Mouse (Mus musculus) limb, embryonic 12.5 days (tissue): ENCODE results near the gene Bicc1. TPM values are rescaled to one million over a fixed set of nuclear protein-coding genes. Genes with fewer than 3 reads are reported as not detected.

Source experiments
- ATAC-seq: fragments of 200-750 bp; cut with Nextera tagmentation; 2 replicates; pipeline ENCODE4 v1.8.0; 2017; ENCODE audit warnings: low read depth, moderate TSS enrichment; ENCODE audit not compliant: insufficient number of reproducible peaks, insufficient read depth, low FRiP score, low TSS enrichment
- H3K27ac ChIP-seq: fragments of 300-500 bp; sonication (generic); 2 replicates; pipeline ENCODE4 v1.5.1; 2016; ENCODE audit warnings: mild to moderate bottlenecking, moderate library complexity
- H3K27me3 ChIP-seq: fragments of 300-500 bp; sonication (generic); 2 replicates; pipeline ENCODE4 v1.6.1; 2016; ENCODE audit warnings: mild to moderate bottlenecking, moderate library complexity
- H3K36me3 ChIP-seq: fragments of 300-500 bp; sonication (generic); 2 replicates; pipeline ENCODE4 v1.6.1; 2016; ENCODE audit warnings: mild to moderate bottlenecking, moderate library complexity
- H3K4me1 ChIP-seq: fragments of 300-500 bp; sonication (generic); replicated peaks from 2 replicates; pipeline ENCODE4 v1.6.1; 2016
- H3K4me2 ChIP-seq: fragments of 300-500 bp; sonication (generic); 2 replicates; pipeline ENCODE4 v1.6.1; 2016; ENCODE audit warnings: mild to moderate bottlenecking, moderate library complexity
- H3K4me3 ChIP-seq: fragments of 300-500 bp; sonication (generic); replicated peaks from 2 replicates; pipeline ENCODE4 v1.5.1; 2016; ENCODE audit warnings: mild to moderate bottlenecking
- H3K9ac ChIP-seq: fragments of 300-500 bp; sonication (generic); replicated peaks from 2 replicates; pipeline ENCODE4 v1.6.1; 2016; ENCODE audit warnings: mild to moderate bottlenecking, moderate library complexity
- H3K9me3 ChIP-seq: fragments of 300-500 bp; sonication (generic); 2 replicates; pipeline ENCODE4 v1.6.1; 2016; ENCODE audit warnings: mild to moderate bottlenecking, moderate library complexity
- WGBS: fragments of 180-500 bp; shearing (Covaris S2); methylation state at CpG from one replicate; pipeline ENCODE4 v1.1.7; 2016; 5-methylcytosine and 5-hydroxymethylcytosine counted together
- polyA plus RNA-seq: library from polyadenylated mRNA; unstranded; fragments of >200 nt; fragmentation: Nextera tagmentation; extraction: Ambion mirVana; gene quantifications from 2 replicates; pipeline ENCODE4 v1.2.1, GENCODE M21; 2016

Gene Bicc1
- polyA plus RNA-seq, 1 experiment from 2014 or later = 15.6 TPM

DNA sequence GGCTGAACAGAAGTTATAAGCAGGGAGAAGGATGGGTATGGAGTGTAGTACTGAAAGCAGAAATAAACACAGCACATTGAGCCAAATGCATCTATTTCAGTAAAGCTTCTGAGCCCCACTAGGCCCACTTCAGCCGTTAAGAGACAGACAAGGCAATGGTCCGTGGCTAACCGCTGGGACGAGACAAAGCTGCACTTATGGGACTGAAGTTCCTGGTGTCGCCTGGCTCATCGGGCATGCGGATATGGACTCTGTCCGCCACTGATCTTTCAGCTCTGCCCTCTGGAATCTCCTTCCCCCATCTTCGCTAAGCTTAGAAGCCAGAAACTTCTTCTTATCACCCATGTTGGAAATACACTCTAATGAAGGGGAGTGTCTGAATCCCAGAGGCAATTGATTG lies 106.8 kb downstream of the Bicc1 start:
- Histone ChIP-seq H3K9me3 (no peaks in the 10 kb centered on the region), H3K4me2 (no peak overlapping the region), H3K4me1 (peaks cover 15% of the 10 kb centered on the region), H3K27ac (no peak overlapping the region), H3K9ac (no peak overlapping the region), H3K4me3 (no peak overlapping the region), H3K27me3 (no peaks in the 10 kb centered on the region), H3K36me3 (no peaks in the 10 kb centered on the region)
- WGBS = 86% methylated on average over 9 of the region's 9 CpGs
- ATAC-seq = no peak

DNA sequence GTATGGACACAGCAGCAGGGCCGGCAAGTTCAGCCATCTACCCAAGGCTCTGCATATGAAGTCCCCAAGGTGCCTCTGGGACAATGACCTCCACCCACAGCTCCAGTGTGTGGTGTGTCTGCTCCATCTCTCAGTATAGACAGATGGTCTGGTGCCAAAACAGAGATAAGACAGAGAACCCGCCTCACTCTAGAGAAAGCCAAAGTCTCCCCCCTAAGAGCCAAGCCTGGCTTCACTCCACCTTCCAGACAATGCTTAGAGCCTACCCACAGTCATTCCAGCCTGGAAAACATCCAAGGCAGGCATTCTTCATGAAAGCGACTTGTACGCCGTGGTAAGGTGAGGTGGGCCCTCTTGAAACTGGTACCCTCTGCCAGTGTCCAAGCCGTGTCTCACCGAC lies 107.3 kb downstream of the Bicc1 start:
- no peak overlapping the region for H3K4me2 ChIP-seq
- no peaks in the 10 kb centered on the region for H3K36me3 ChIP-seq
- H3K4me3 ChIP-seq = no peak overlapping the region
- no peak for ATAC-seq
- H3K9ac ChIP-seq = no peak overlapping the region
- peaks cover 15% of the 10 kb centered on the region for H3K4me1 ChIP-seq
- H3K9me3 ChIP-seq = no peaks in the 10 kb centered on the region
- 79% methylated on average over 7 of the region's 7 CpGs for WGBS
- no peaks in the 10 kb centered on the region for H3K27me3 ChIP-seq
- H3K27ac ChIP-seq = no peak overlapping the region

DNA sequence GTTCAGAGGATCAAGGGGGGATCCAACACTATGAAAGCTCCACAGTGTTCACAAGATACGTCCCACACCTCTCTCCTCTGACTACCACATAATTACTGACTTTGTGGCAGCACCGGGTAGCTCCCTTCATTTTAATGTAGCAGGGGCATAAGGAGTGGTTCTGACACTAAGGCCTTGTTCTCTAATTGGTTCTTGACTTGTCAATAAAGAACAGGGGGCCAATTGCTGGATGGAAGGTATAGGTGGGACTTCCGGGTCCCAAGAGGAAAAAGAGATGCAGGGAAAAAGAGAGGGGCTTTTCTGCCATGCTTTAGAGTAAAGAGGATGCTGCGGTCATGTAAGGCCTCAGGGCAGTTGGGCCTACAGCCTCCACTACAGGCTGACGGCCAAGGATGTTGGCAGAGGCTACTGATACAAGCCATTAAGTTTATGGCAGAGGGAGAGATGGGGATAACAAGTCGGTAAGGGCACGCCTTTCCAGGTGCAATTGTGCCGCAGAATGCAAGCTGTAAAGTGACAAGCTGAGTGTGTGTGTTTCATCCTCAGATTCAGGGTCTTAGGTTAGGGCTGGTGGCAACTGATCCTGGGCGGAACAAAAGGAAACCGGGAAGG lies 108.7 kb downstream of the Bicc1 start:
- Histone ChIP-seq H3K9ac (no peak overlapping the region), H3K36me3 (peaks cover under 1% of the 10 kb centered on the region; the same call in 1 of the 2 replicates), H3K9me3 (no peaks in the 10 kb centered on the region), H3K4me1 (peaks cover 15% of the 10 kb centered on the region), H3K27ac (no peak overlapping the region), H3K27me3 (no peaks in the 10 kb centered on the region), H3K4me3 (no peak overlapping the region), H3K4me2 (no peak overlapping the region)
- 75% methylated on average over 10 of the region's 10 CpGs for WGBS
- no peak for ATAC-seq

DNA sequence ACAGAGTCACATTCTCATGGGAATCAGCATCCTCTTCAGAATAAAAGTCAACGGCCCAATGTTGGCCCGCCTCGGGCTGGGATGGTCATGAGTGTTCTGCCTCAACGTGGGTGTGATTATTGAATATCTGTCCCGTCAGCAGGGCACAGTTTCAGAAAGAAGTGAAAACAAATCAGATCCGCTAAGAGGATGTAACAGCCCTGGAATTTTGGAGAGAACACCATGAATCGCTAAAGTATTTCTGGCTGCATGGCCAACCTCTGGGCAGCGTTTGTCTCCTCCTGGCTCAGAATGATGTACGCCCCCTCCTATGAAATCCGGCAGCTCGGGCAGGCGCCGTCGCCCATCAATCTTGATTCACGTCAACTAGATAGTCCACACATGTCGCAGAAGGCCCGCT lies 110.2 kb downstream of the Bicc1 start:
- H3K4me1 ChIP-seq = peaks cover 15% of the 10 kb centered on the region
- no peak overlapping the region for H3K27ac ChIP-seq
- H3K4me3 ChIP-seq = no peak overlapping the region
- H3K36me3 ChIP-seq = peaks cover 6% of the 10 kb centered on the region; the same call in 1 of the 2 replicates
- H3K27me3 ChIP-seq = no peaks in the 10 kb centered on the region
- WGBS = 86% methylated on average over 17 of the region's 17 CpGs
- no peaks in the 10 kb centered on the region for H3K9me3 ChIP-seq
- H3K4me2 ChIP-seq = no peak overlapping the region
- ATAC-seq = no peak
- no peak overlapping the region for H3K9ac ChIP-seq

DNA sequence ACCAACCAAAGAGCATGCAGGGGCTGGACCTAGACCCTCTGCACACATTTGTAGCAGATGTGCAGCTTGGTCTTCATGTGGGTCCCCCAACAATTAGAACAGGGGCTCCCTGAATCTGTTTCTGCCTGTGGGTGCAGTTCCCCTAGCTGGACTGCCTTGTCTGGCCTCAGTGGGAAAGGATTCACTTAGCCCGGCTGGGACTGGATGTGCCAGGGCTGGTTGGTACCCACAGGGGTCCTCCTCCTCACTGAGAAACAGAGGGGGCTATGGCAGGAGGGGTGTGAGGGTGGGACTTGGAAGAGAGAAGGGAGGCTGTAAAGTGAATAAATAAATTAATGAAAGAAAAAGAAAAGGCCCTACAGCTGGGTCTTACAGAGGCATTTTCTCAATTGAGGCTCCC lies 115.1 kb downstream of the Bicc1 start:
- Histone ChIP-seq H3K4me2 (no peak overlapping the region), H3K27ac (no peak overlapping the region), H3K4me3 (no peak overlapping the region), H3K9ac (no peak overlapping the region), H3K27me3 (no peaks in the 10 kb centered on the region), H3K9me3 (no peaks in the 10 kb centered on the region), H3K4me1 (no peaks in the 10 kb centered on the region), H3K36me3 (peaks cover 6% of the 10 kb centered on the region; the same call in 1 of the 2 replicates)
- WGBS = 96% methylated on average over 1 of the region's 1 CpGs
- ATAC-seq = no peak

DNA sequence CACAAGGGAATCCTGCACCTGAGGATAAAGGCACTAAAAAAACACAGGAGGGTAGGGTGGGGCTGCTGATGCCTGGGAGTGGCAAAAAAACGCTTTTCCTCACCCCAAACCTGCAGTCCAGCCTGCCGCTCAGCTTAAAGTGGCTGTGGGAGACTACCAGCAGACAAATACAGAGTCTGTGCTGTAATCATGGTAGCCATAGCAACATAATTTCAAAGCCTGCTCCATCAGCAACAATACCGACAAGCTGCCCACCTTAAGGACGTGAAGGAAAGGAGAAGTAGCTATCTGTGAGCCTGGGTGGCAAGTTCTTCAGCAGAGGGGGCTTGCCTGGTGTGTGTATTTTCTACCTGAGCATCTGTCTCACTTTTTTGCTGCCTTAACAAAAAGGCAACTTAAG lies 117.6 kb downstream of the Bicc1 start:
- peaks cover 7% of the 10 kb centered on the region for H3K4me1 ChIP-seq
- H3K9me3 ChIP-seq = no peaks in the 10 kb centered on the region
- H3K4me3 ChIP-seq = no peak overlapping the region
- no peak overlapping the region for H3K9ac ChIP-seq
- WGBS = 68% methylated on average over 4 of the region's 4 CpGs
- no peaks in the 10 kb centered on the region for H3K27me3 ChIP-seq
- no peak overlapping the region for H3K4me2 ChIP-seq
- H3K27ac ChIP-seq = no peak overlapping the region
- peaks cover 6% of the 10 kb centered on the region; the same call in 1 of the 2 replicates for H3K36me3 ChIP-seq
- ATAC-seq = no peak

DNA sequence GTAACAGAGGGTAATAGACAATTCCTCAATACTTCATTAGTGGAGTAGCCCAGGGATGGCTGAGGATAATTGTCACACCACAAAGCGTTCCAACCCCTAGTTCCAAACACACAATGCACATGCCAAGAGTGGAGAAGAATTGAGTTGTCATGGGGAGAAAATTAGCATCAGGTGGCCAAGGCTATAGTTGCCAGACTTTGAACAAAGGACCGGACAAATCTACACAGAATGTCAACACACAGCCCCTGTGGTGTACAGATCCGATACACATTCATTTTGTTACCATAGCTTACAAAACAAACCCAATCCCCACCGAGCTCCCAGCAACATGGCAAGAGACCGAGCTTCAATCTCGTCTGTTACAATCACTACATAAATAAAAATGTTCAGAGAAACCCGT lies 123.0 kb downstream of the Bicc1 start:
- Histone ChIP-seq H3K27me3 (no peaks in the 10 kb centered on the region), H3K9ac (no peak overlapping the region), H3K9me3 (no peaks in the 10 kb centered on the region), H3K4me2 (no peak overlapping the region), H3K36me3 (no peaks in the 10 kb centered on the region), H3K27ac (no peak overlapping the region), H3K4me3 (no peak overlapping the region), H3K4me1 (peaks cover 7% of the 10 kb centered on the region)
- ATAC-seq = no peak
- WGBS = 87% methylated on average over 7 of the region's 7 CpGs

DNA sequence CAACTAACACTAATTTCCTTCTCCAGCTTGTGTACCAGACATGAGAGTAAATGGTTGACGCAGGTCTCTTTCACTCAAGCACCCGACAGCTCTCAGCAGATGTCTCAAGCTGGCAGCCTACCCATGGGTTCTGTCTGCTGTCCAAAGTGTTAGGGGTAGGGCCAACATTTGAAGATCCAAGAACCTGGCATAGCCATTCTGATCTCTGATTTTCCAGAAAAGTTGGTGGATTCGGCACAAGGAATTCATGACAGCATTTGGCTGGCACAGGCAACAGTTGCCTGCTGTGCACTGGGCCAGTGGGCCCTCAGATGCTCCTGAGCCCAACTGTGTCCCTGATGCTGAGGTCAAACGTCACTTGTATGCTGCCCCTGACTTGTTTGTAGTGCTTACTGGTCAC lies 130.5 kb downstream of the Bicc1 start:
- H3K9ac ChIP-seq = no peak overlapping the region
- ATAC-seq = no peak
- no peaks in the 10 kb centered on the region for H3K9me3 ChIP-seq
- no peaks in the 10 kb centered on the region for H3K27me3 ChIP-seq
- no peak overlapping the region for H3K4me3 ChIP-seq
- H3K4me2 ChIP-seq = no peak overlapping the region
- H3K36me3 ChIP-seq = no peaks in the 10 kb centered on the region
- no peak overlapping the region for H3K27ac ChIP-seq
- 84% methylated on average over 4 of the region's 4 CpGs for WGBS
- peaks cover 4% of the 10 kb centered on the region; the same call in 1 of the 2 replicates for H3K4me1 ChIP-seq

DNA sequence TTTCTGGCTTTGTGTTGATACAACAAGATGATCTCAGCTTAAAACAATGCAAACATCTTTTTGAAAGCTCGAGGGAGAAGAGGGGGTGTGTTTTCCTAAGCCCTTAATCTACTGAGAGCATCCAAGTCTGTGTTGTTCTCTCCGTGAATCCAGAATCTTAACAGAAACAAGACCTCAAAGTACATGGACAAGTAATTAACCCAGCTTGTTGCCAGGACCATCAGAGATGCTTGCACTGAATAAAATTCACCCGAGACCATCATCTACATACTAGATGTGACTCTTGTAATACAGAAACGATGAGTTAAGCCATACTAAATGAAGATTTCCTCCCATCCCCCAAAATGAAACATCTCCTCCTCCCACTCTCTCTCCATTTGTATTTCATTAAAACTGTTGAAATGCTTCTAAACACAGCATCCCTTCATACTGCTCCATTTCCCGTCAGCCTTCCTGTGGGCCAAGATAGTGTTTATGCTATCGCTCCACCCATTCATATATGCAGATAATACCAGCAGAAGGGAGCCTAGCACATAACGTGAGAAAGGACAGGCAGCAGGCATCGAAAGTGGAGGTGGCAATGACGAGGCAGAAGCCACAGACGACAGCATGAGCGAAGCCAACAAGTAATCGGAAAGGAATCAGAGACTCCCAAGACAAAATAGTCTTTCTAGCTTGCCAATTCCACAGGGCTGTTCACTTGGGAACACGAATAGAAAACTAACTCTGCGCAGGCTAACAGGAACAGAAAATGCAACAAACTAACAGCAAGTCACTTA lies 131.2 kb downstream of the Bicc1 start:
- no peak overlapping the region for H3K27ac ChIP-seq
- H3K9me3 ChIP-seq = no peaks in the 10 kb centered on the region
- H3K4me3 ChIP-seq = no peak overlapping the region
- H3K27me3 ChIP-seq = no peaks in the 10 kb centered on the region
- no peak overlapping the region for H3K4me2 ChIP-seq
- H3K36me3 ChIP-seq = no peaks in the 10 kb centered on the region
- peaks cover 7% of the 10 kb centered on the region; the same call in 1 of the 2 replicates for H3K4me1 ChIP-seq
- H3K9ac ChIP-seq = no peak overlapping the region
- no peak for ATAC-seq
- 81% methylated on average over 14 of the region's 14 CpGs for WGBS

DNA sequence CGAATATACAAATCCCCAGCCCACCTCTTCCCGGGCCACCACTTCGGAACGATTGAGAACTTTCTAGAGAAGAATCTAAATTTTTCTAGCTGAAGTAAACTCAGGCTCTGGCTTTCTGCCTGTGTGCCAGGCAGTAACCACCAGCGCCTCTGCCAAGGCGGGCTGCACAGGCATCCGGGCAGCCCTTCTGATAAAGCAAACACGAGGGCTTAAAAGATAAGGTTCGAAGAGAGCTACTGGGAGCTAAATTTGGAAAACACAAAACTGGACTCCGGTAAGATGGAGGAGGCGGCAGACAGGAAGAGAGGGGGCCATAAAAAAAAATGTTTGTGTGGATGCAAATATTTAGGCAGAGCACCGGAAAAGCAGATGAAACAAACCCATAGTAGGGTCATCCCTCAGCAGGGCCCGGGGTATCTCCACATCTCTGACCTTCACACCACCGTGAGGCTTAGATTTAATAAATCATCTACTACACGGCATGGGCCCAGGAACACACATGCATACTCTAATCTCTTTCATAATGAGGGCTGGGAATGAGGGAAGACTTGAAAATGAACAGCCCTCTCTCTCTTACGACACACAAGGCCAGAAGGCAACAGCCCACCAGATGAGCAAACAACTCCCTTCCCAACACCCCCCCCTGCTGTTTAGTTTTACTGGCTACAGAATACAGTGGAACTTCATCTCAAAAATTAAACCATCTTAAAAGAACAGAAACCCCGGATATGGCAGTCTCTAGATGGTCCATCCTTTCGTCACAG lies 134.2 kb downstream of the Bicc1 start:
- Histone ChIP-seq H3K4me1 (peaks cover 9% of the 10 kb centered on the region; the same call in 1 of the 2 replicates), H3K4me3 (no peak overlapping the region), H3K9ac (no peak overlapping the region), H3K27me3 (no peaks in the 10 kb centered on the region), H3K9me3 (no peaks in the 10 kb centered on the region), H3K36me3 (no peaks in the 10 kb centered on the region), H3K4me2 (no peak overlapping the region), H3K27ac (no peak overlapping the region)
- 87% methylated on average over 18 of the region's 18 CpGs for WGBS
- no peak for ATAC-seq

DNA sequence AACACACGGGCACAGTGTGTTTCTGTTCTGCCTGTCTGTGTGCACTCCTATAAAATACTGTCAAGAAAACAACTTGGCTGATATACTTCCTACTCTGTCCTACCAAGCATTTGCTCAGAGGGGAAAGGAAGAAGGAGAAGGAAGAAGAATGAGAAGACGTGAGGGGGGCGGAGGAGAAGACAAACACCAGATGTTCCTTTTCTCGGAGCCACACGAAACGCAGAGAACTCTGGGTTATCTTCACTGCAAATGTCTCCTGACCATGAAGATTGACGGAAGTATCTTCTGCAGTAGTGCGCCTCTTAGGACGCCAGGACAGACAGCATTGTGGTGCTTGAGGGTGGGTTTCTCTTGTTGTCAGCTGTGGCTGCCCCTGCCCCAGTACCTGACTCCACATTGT lies 134.8 kb downstream of the Bicc1 start:
- Histone ChIP-seq H3K36me3 (no peaks in the 10 kb centered on the region), H3K4me2 (no peak overlapping the region), H3K4me1 (peaks cover 9% of the 10 kb centered on the region; the same call in 1 of the 2 replicates), H3K9ac (no peak overlapping the region), H3K27me3 (no peaks in the 10 kb centered on the region), H3K4me3 (no peak overlapping the region), H3K27ac (no peak overlapping the region), H3K9me3 (no peaks in the 10 kb centered on the region)
- ATAC-seq = no peak
- WGBS = 78% methylated on average over 9 of the region's 9 CpGs
